Mouse (Mus musculus) myocyte (in vitro differentiated cells): ENCODE results near the gene Olfr1131.

Experiments used
- CEBPB ChIP-seq: IDR thresholded peaks from 2 replicates; pipeline ENCODE4 v1.6.1; 2011; ENCODE audit warnings: mild to moderate bottlenecking, moderate library complexity; ENCODE audit not compliant: poor library complexity, insufficient read depth, severe bottlenecking
- E2F4 ChIP-seq: IDR thresholded peaks from one replicate; pipeline ENCODE4 v1.6.1; 2011; ENCODE audit warnings: mild to moderate bottlenecking, control low read depth, moderate library complexity; ENCODE audit not compliant: insufficient read depth
- MAX ChIP-seq: IDR thresholded peaks from one replicate; pipeline ENCODE4 v1.6.1; 2011; ENCODE audit warnings: low read depth, mild to moderate bottlenecking, control low read depth
- MYOD1 ChIP-seq, 3 experiments: IDR thresholded peaks; one replicate each; pipeline ENCODE4 v1.6.1; 2011; ENCODE audit warnings: control low read depth in 2 of 3, low read depth in 2 of 3, mild to moderate bottlenecking in 2 of 3, moderate library complexity in 1 of 3; ENCODE audit not compliant: insufficient read length in 2 of 3, control insufficient read depth in 1 of 3
- MYOG ChIP-seq, 3 experiments: IDR thresholded peaks; one replicate each; pipeline ENCODE4 v1.6.1; 2011; ENCODE audit warnings: control low read depth in 2 of 3, low read depth in 2 of 3, mild to moderate bottlenecking in 2 of 3; ENCODE audit not compliant: insufficient read length in 2 of 3, control insufficient read depth in 1 of 3, insufficient read depth in 1 of 3
- POLR2A ChIP-seq: IDR thresholded peaks from one replicate; pipeline ENCODE4 v1.6.1; 2011; ENCODE audit warnings: low read depth, mild to moderate bottlenecking, control low read depth, moderate library complexity; ENCODE audit not compliant: insufficient read length
- POLR2AphosphoS2 ChIP-seq: IDR thresholded peaks from one replicate; pipeline ENCODE4 v1.6.1; 2011; ENCODE audit warnings: low read depth, control low read depth; ENCODE audit not compliant: insufficient read length
- SRF ChIP-seq: IDR thresholded peaks from one replicate; pipeline ENCODE4 v1.6.1; 2011; ENCODE audit warnings: low read depth; ENCODE audit not compliant: control insufficient read depth, insufficient read length
- TCF12 ChIP-seq: IDR thresholded peaks from one replicate; pipeline ENCODE4 v1.6.1; 2011; ENCODE audit warnings: mild to moderate bottlenecking, control low read depth; ENCODE audit not compliant: poor library complexity, insufficient read depth, severe bottlenecking
- USF1 ChIP-seq: IDR thresholded peaks from one replicate; pipeline ENCODE4 v1.6.1; 2011; ENCODE audit warnings: low read depth, mild to moderate bottlenecking, control low read depth, moderate library complexity

- TF ChIP-seq E2F4 = no peak
- TF ChIP-seq POLR2A = no peak
- no peak for TF ChIP-seq POLR2AphosphoS2
- TF ChIP-seq MYOD1 (IDR thresholded peaks at IDR 0.05; ENCODE audit: control insufficient read depth in 1 of 3, insufficient read length in 2 of 3, low read depth in 2 of 3) = no peak
- TF ChIP-seq MAX = no peak
- no peak for TF ChIP-seq TCF12
- no peak for TF ChIP-seq SRF
- TF ChIP-seq CEBPB = no peak
- TF ChIP-seq USF1 = no peak
- TF ChIP-seq MYOG (IDR thresholded peaks at IDR 0.05; ENCODE audit: control insufficient read depth in 1 of 3, insufficient read depth in 1 of 3, insufficient read length in 2 of 3, low read depth in 2 of 3) = no peak
These were observed 46.7 kb downstream of the Olfr1131 start, which contains the start of gene Olfr1135 for GRCm38 (mm10) chr2:87673564-87673963.
